Mouse (Mus musculus) intestine, embryonic 14.5 days (tissue): ENCODE measurements at regions not wholly inside any gene's neighbourhood (a gene's known extent, or its start where the extent isn't known, plus 50 kb on each side); places are given as distances from the start of the nearest gene placed in this dataset.
"Not testable (repeated sequence)": the region's sequence is repeated elsewhere in the genome, so short reads cannot be mapped to it uniquely, and the experiment has no call there.

Experiments used
- ATAC-seq: fragments of 200-750 bp; cut with Nextera tagmentation; replicated peaks from 2 replicates; pipeline ENCODE4 v1.8.0; 2017; ENCODE audit warnings: low read depth, moderate number of reproducible peaks, moderate TSS enrichment, moderate library complexity; ENCODE audit not compliant: low FRiP score, low TSS enrichment
- DNase-seq: peaks from one replicate; pipeline ENCODE4 v3.0.0-alpha.2; 2018; ENCODE audit warnings: low spot score
- H3K27ac ChIP-seq: fragments of 300-500 bp; sonication (generic); 2 replicates; pipeline ENCODE4 v1.5.1; 2014; ENCODE audit warnings: low read depth, mild to moderate bottlenecking, control low read depth
- H3K27me3 ChIP-seq: fragments of 300-500 bp; sonication (generic); replicated peaks from 2 replicates; pipeline ENCODE4 v1.6.1; 2014; ENCODE audit warnings: low read length, control low read depth; ENCODE audit not compliant: control insufficient read depth, insufficient read depth
- H3K36me3 ChIP-seq: fragments of 300-500 bp; sonication (generic); 2 replicates; pipeline ENCODE4 v1.6.1; 2014; ENCODE audit warnings: low read length, control low read depth; ENCODE audit not compliant: control insufficient read depth, insufficient read depth
- H3K4me1 ChIP-seq: fragments of 300-500 bp; sonication (generic); replicated peaks from 2 replicates; pipeline ENCODE4 v1.6.1; 2014; ENCODE audit warnings: low read length, control low read depth, mixed read lengths; ENCODE audit not compliant: control insufficient read depth, insufficient read depth
- H3K4me2 ChIP-seq: fragments of 300-500 bp; sonication (generic); 2 replicates; pipeline ENCODE4 v1.6.1; 2014; ENCODE audit warnings: low read length
- H3K4me3 ChIP-seq: fragments of 300-500 bp; sonication (generic); 2 replicates; pipeline ENCODE4 v1.5.1; 2014; ENCODE audit warnings: low read depth, low read length, control low read depth, mixed read lengths
- H3K9ac ChIP-seq: fragments of 300-500 bp; sonication (generic); 2 replicates; pipeline ENCODE4 v1.6.1; 2014; ENCODE audit warnings: mild to moderate bottlenecking, low read length
- H3K9me3 ChIP-seq: fragments of 300-500 bp; sonication (generic); 2 replicates; pipeline ENCODE4 v1.6.1; 2016; ENCODE audit warnings: low read length, control low read depth; ENCODE audit not compliant: control insufficient read depth
- WGBS: fragments of 180-500 bp; shearing (Covaris S2); extraction: QIAGEN DNeasy Blood & Tissue Kit; methylation state at CpG from one replicate; pipeline ENCODE4 v1.1.7; 2014; 5-methylcytosine and 5-hydroxymethylcytosine counted together

GRCm38 (mm10) chr13:39441799-39442198 is 481.1 kb upstream of the Slc35b3 start:
- no peak overlapping the region for H3K4me2 ChIP-seq
- no peaks in the 10 kb centered on the region for H3K9me3 ChIP-seq
- H3K36me3 ChIP-seq, result no peaks in the 10 kb centered on the region
- no peak overlapping the region for H3K27ac ChIP-seq
- H3K4me1 ChIP-seq, result no peaks in the 10 kb centered on the region
- ATAC-seq (no peak), DNase-seq (no peak)
- no peaks in the 10 kb centered on the region for H3K27me3 ChIP-seq
- WGBS, result 92% methylated on average over 13 of the region's 13 CpGs
- H3K4me3 ChIP-seq, result no peak overlapping the region
- no peak overlapping the region for H3K9ac ChIP-seq

GRCm38 (mm10) chr13:39440907-39441306 is 480.2 kb upstream of the Slc35b3 start:
- Histone ChIP-seq H3K4me3 (no peak overlapping the region), H3K27ac (no peak overlapping the region), H3K9me3 (no peaks in the 10 kb centered on the region), H3K36me3 (no peaks in the 10 kb centered on the region), H3K4me1 (no peaks in the 10 kb centered on the region), H3K9ac (no peak overlapping the region), H3K4me2 (no peak overlapping the region), H3K27me3 (no peaks in the 10 kb centered on the region)
- 26% methylated on average over 8 of the region's 8 CpGs for WGBS
- ATAC-seq (no peak; the same call in 1 of the 2 replicates), DNase-seq (peak; percentile 81)

- Histone ChIP-seq H3K9ac (no peak overlapping the region), H3K27me3 (no peaks in the 10 kb centered on the region), H3K36me3 (no peaks in the 10 kb centered on the region), H3K9me3 (no peaks in the 10 kb centered on the region), H3K4me3 (no peak overlapping the region), H3K4me1 (no peaks in the 10 kb centered on the region), H3K4me2 (no peak overlapping the region), H3K27ac (no peak overlapping the region)
- 87% methylated on average over 10 of the region's 10 CpGs for WGBS
- DNase-seq (no peak), ATAC-seq (no peak)
Observed at GRCm38 (mm10) chr13:39440336-39440735, 479.7 kb upstream of the Slc35b3 start.

GRCm38 (mm10) chr13:39427996-39428395 is 467.3 kb upstream of the Slc35b3 start:
- no peaks in the 10 kb centered on the region for H3K9me3 ChIP-seq
- ATAC-seq (no peak), DNase-seq (no peak)
- WGBS, result 55% methylated on average over 3 of the region's 3 CpGs
- H3K27me3 ChIP-seq, result no peaks in the 10 kb centered on the region
- no peaks in the 10 kb centered on the region for H3K4me1 ChIP-seq
- H3K27ac ChIP-seq, result no peak overlapping the region
- H3K4me2 ChIP-seq, result no peak overlapping the region
- no peak overlapping the region for H3K4me3 ChIP-seq
- H3K36me3 ChIP-seq, result no peaks in the 10 kb centered on the region
- H3K9ac ChIP-seq, result no peak overlapping the region

GRCm38 (mm10) chr13:39425944-39426343 is 465.3 kb upstream of the Slc35b3 start:
- 66% methylated on average over 6 of the region's 6 CpGs for WGBS
- Histone ChIP-seq H3K9ac (no peak overlapping the region), H3K27me3 (no peaks in the 10 kb centered on the region), H3K4me3 (no peak overlapping the region), H3K27ac (no peak overlapping the region), H3K36me3 (no peaks in the 10 kb centered on the region), H3K9me3 (no peaks in the 10 kb centered on the region), H3K4me2 (no peak overlapping the region), H3K4me1 (no peaks in the 10 kb centered on the region)
- DNase-seq (no peak), ATAC-seq (no peak)

GRCm38 (mm10) chr13:39418127-39418526 is 457.5 kb upstream of the Slc35b3 start:
- Histone ChIP-seq H3K36me3 (no peaks in the 10 kb centered on the region), H3K4me3 (no peak overlapping the region), H3K9me3 (no peaks in the 10 kb centered on the region), H3K4me1 (no peaks in the 10 kb centered on the region), H3K4me2 (no peak overlapping the region), H3K9ac (no peak overlapping the region), H3K27ac (no peak overlapping the region), H3K27me3 (no peaks in the 10 kb centered on the region)
- WGBS, result 50% methylated on average over 7 of the region's 7 CpGs
- ATAC-seq, result no peak
- no peak for DNase-seq

GRCm38 (mm10) chr13:39411471-39412251 is 451.0 kb upstream of the Slc35b3 start:
- DNase-seq (no peak), ATAC-seq (no peak)
- no peaks in the 10 kb centered on the region for H3K9me3 ChIP-seq
- H3K4me1 ChIP-seq, result no peaks in the 10 kb centered on the region
- no peaks in the 10 kb centered on the region for H3K27me3 ChIP-seq
- no peak overlapping the region for H3K4me3 ChIP-seq
- H3K27ac ChIP-seq, result no peak overlapping the region
- WGBS, result 59% methylated on average over 14 of the region's 14 CpGs
- no peaks in the 10 kb centered on the region for H3K36me3 ChIP-seq
- H3K9ac ChIP-seq, result no peak overlapping the region
- H3K4me2 ChIP-seq, result no peak overlapping the region

- Histone ChIP-seq H3K4me2 (no peak overlapping the region), H3K4me3 (no peak overlapping the region), H3K9me3 (no peaks in the 10 kb centered on the region), H3K9ac (no peak overlapping the region), H3K27ac (no peak overlapping the region), H3K36me3 (no peaks in the 10 kb centered on the region), H3K27me3 (no peaks in the 10 kb centered on the region), H3K4me1 (no peaks in the 10 kb centered on the region)
- DNase-seq, result no peak
- WGBS, result 73% methylated on average over 3 of the region's 3 CpGs
- no peak for ATAC-seq
Observed at GRCm38 (mm10) chr13:39392589-39392988, 431.9 kb upstream of the Slc35b3 start.

- H3K9me3 ChIP-seq, H3K27me3 ChIP-seq, H3K9ac ChIP-seq, ATAC-seq, H3K4me1 ChIP-seq, H3K36me3 ChIP-seq, H3K4me2 ChIP-seq, H3K27ac ChIP-seq, H3K4me3 ChIP-seq, DNase-seq: not testable (repeated sequence)
- 74% methylated on average over 1 of the region's 1 CpGs for WGBS
Observed at GRCm38 (mm10) chr13:39392151-39392550, 431.5 kb upstream of the Slc35b3 start.
